Mouse (Mus musculus): ENCODE measurements at regions not wholly inside any gene's neighbourhood (a gene's known extent, or its start where the extent isn't known, plus 50 kb on each side); places are given as distances from the start of the nearest gene placed in this dataset.

DNA sequence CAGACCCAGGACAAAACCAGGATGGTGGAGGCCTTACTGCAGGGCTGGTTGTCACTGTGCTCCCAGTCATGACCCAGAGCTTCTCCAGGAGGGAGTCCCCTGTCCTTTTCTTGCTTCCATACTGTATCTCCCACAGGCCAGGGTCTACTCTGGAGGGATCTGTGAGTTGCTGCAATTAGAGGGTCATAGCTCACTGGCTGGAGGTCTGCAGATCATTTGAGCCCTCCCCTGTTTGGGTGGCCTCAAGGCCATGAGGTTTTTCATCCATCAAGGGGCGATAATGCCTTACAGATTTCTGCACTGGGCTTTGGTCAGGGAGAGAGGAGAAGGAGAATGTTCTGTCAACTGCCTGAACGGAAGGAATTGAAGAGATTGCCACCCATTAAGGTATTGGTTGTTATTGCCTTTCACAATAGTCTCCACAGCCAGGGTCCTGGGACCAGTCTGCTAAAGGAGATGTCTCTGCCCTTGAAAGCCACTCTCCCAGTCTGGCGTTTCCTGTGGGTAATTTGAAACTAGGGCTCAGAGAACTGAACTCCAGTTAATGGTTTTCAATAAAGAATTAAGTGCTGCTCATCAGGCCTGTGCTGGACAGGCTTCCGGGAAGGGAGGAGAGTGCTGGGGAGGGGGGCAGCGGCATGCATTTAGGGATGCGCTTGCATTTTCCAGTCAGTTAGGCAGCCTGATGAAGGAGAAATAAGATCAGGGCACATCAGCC, 147.4 kb downstream of the Dmrta2 start:
- DNase-seq (ENCODE audit: low read depth), result no peak

GRCm38 (mm10) chr4:110127941-110128520, 150.2 kb downstream of the Dmrta2 start:
- DNase-seq (ENCODE audit: low read depth), result no peak

DNA sequence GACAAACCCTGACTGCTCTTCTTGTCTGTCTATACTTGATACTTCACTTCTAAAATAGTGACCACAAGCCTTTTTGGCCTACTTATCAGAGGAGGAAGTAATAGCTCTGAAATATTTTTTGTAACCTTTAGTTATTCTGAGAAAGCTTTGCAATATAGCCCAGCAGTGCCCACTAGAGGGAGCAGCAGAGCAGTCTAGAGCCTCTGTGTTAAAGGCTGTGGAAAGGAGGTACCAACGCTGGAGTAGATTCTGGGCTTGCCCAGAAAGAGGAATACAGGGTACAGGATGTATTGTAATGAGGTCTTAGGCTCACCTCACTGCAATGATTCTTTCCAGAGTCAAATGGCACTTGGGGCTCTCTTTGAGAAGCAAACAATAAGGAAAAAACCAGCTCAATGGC, 151.1 kb downstream of the Dmrta2 start:
- DNase-seq (ENCODE audit: low read depth), result peak; percentile 25

- DNase-seq (ENCODE audit: low read depth), result no peak
Measured at GRCm38 (mm10) chr4:110129518-110129917, 151.7 kb downstream of the Dmrta2 start.

GRCm38 (mm10) chr4:110132061-110132460, 154.2 kb downstream of the Dmrta2 start:
- no peak for DNase-seq (ENCODE audit: low read depth)

GRCm38 (mm10) chr4:110134036-110134435, 156.2 kb downstream of the Dmrta2 start:
- DNase-seq (ENCODE audit: low read depth), result no peak

GRCm38 (mm10) chr4:110145229-110145628, 167.4 kb downstream of the Dmrta2 start:
- no peak for DNase-seq (ENCODE audit: low read depth)

- DNase-seq (ENCODE audit: low read depth), result no peak
Measured at GRCm38 (mm10) chr4:110152103-110152946, 174.5 kb downstream of the Dmrta2 start.

Measured in c-Kit-positive CD71-negative TER-119-negative erythroid progenitor cells, embryonic 14.5 days (primary cell).